Mouse (Mus musculus) erythroblast, embryonic 14.5 days (primary cell): ENCODE results near the gene Flt3.

Source experiments
- GATA1 ChIP-seq: IDR thresholded peaks from 2 replicates; pipeline ENCODE4 v1.6.1; 2012; ENCODE audit warnings: low read length, inconsistent platforms, mixed read lengths
- TAL1 ChIP-seq: IDR thresholded peaks from 3 replicates; pipeline ENCODE4 v1.6.1; 2012; ENCODE audit warnings: low read length, inconsistent platforms, mixed read lengths

DNA sequence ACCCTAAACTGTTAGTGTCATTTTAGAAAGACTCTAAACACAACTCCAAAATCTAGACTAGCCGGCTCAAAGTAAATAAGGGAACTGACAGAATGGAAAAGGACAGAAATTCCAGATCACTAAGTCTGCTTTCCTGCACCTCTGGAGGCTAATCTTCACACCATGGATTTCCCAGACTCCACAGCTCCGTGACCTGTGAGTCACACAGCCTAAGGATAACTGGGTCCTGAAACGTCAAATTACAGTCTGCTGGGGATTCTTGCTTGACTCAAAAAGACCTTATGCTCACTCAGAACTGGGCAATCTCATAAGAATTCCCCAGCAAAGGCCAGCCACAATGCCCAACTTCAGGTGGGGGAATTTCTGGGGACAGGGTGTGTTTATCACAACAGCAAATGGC is 44.5 kb downstream of the Flt3 start:
- TF ChIP-seq GATA1 (no peak), TAL1 (no peak)
